Mouse (Mus musculus) heart, adult 2 months (tissue): ENCODE measurements around the gene Mapk11.

Experiments used
- CTCF ChIP-seq: fragments of 200-600 bp; IDR thresholded peaks from 2 replicates; pipeline ENCODE4 v1.8.1; 2022; ENCODE audit warnings: antibody characterized with exemption, mild to moderate bottlenecking, moderate library complexity
- POLR2A ChIP-seq: fragments of 200-500 bp; IDR thresholded peaks from 2 replicates; pipeline ENCODE4 v1.6.1; 2011; ENCODE audit warnings: mild to moderate bottlenecking, low read depth, low read length, control low read depth; ENCODE audit not compliant: insufficient read depth

- TF ChIP-seq POLR2A: no peak
- TF ChIP-seq CTCF: no peak
Observed at GRCm38 (mm10) chr15:89149271-89150040, at the start of gene Mapk11.
